In genomic region chr16:44531239-44531797, GRCm38 (mm10) we compare ENCODE assay signal across 9 mouse cellular contexts. TPM values are rescaled to one million over a fixed set of nuclear protein-coding genes. Genes with fewer than 3 reads are reported as not detected.
DNase-seq lines count a peak whose midpoint lies in the region; ATAC-seq and TF ChIP-seq lines count a peak whose summit lies in the region.
"Had no signal": no experiment of that assay in that cellular context is flagged by ENCODE, and none has a peak within 500 bp of the region (broad histone marks: within the 10 kb centered on the region; RNA-seq: fewer than 3 reads in every experiment).

No protein-coding gene starts in this region.

- no peak for TF ChIP-seq CTCF in lung, embryonic 14.5 days (IDR thresholded peaks at IDR 0.05; ENCODE audit: low read depth)

- H3K27me3 ChIP-seq in lung, embryonic 14.5 days (ENCODE audit: insufficient read depth, low read length): no peaks in the 10 kb centered on the region
- no peaks in the 10 kb centered on the region for H3K27me3 ChIP-seq in limb, embryonic 11.5 days (ENCODE audit: control insufficient read depth, insufficient read depth, low read length)
- no peaks in the 10 kb centered on the region for H3K27me3 ChIP-seq in stomach, embryonic 14.5 days (ENCODE audit: control insufficient read depth, insufficient read depth, low read length)

- no peaks in the 10 kb centered on the region for H3K9me3 ChIP-seq in lung, embryonic 14.5 days (ENCODE audit: low read depth, low read length)
- no peaks in the 10 kb centered on the region for H3K9me3 ChIP-seq in limb, embryonic 11.5 days (ENCODE audit: control insufficient read depth, low read length)
- H3K9me3 ChIP-seq in stomach, embryonic 14.5 days (ENCODE audit: control insufficient read depth, low read depth, low read length): no peaks in the 10 kb centered on the region

- peaks cover 4% of the 10 kb centered on the region; the same call in 1 of the 2 replicates for H3K36me3 ChIP-seq in lung, embryonic 14.5 days (ENCODE audit: insufficient read depth)
- no peaks in the 10 kb centered on the region for H3K36me3 ChIP-seq in limb, embryonic 11.5 days (ENCODE audit: control insufficient read depth, insufficient read depth, low read length)
- no peaks in the 10 kb centered on the region; the same call in 1 of the 2 replicates for H3K36me3 ChIP-seq in stomach, embryonic 14.5 days (ENCODE audit: control insufficient read depth, insufficient read depth, low read length)

- peak overlapping the region; percentile 50 for H3K4me2 ChIP-seq in lung, embryonic 14.5 days
- H3K4me2 ChIP-seq in limb, embryonic 11.5 days (ENCODE audit: low read depth, severe bottlenecking): peak overlapping the region; percentile 14; the same call in 1 of the 2 replicates
- H3K4me2 ChIP-seq in stomach, embryonic 14.5 days (replicated peaks; ENCODE audit: low read depth, low read length): peak overlapping the region; percentile 31

- peak overlapping the region; percentile 50; the same call in 1 of the 2 replicates for H3K27ac ChIP-seq in lung, embryonic 14.5 days (ENCODE audit: low read depth)
- H3K27ac ChIP-seq in limb, embryonic 11.5 days (replicated peaks; ENCODE audit: low read depth, low read length): peak overlapping the region; percentile 44; the same call in 1 of the 2 replicates
- 0 out of 2 replicates have a peak overlapping the region, but pooled peaks have one; percentile 34 for H3K27ac ChIP-seq in stomach, embryonic 14.5 days (ENCODE audit: low read length)

- peaks cover 43% of the 10 kb centered on the region for H3K4me1 ChIP-seq in lung, embryonic 14.5 days (ENCODE audit: insufficient read depth)
- H3K4me1 ChIP-seq in limb, embryonic 11.5 days (ENCODE audit: control insufficient read depth, insufficient read depth, low read length): peaks cover 29% of the 10 kb centered on the region
- peaks cover 39% of the 10 kb centered on the region; the same call in 1 of the 2 replicates for H3K4me1 ChIP-seq in stomach, embryonic 14.5 days (ENCODE audit: control insufficient read depth, insufficient read depth, low read length)

- 44% methylated on average over 12 of the region's 12 CpGs for WGBS in lung, embryonic 14.5 days
- WGBS in limb, embryonic 11.5 days: 41% methylated on average over 12 of the region's 12 CpGs
- 43% methylated on average over 12 of the region's 12 CpGs for WGBS in stomach, embryonic 14.5 days

- H3K4me3 ChIP-seq in lung, embryonic 14.5 days (ENCODE audit: low read depth, low read length): no peak overlapping the region
- H3K4me3 ChIP-seq in limb, embryonic 11.5 days (ENCODE audit: low read depth, low read length): no peak overlapping the region
- peak overlapping the region; percentile 2; the same call in 1 of the 2 replicates for H3K4me3 ChIP-seq in stomach, embryonic 14.5 days (ENCODE audit: low read depth, low read length)

- ATAC-seq in lung, embryonic 14.5 days (ENCODE audit: insufficient read depth): 0 out of 2 replicates have a peak, but pooled peaks have one; percentile 21
- no peak for ATAC-seq in limb, embryonic 11.5 days (ENCODE audit: insufficient number of reproducible peaks, low FRiP score, low TSS enrichment, low read depth)
- ATAC-seq in stomach, embryonic 14.5 days (ENCODE audit: insufficient number of reproducible peaks, insufficient read depth, low FRiP score, low read depth): no peak

- no peak overlapping the region; the same call in 1 of the 2 replicates for H3K9ac ChIP-seq in lung, embryonic 14.5 days
- H3K9ac ChIP-seq in limb, embryonic 11.5 days (ENCODE audit: low read length): no peak overlapping the region
- H3K9ac ChIP-seq in stomach, embryonic 14.5 days (replicated peaks; ENCODE audit: low read depth, low read length): no peak overlapping the region

- peak; percentile 34 for DNase-seq in adrenal gland, adult 2 months
- DNase-seq in adrenal gland, postnatal 36 days: no peak
- DNase-seq in lung, embryonic 14.5 days: no peak
- no peak for DNase-seq in lung, postnatal 4 days
- DNase-seq in limb, embryonic 11.5 days (ENCODE audit: low spot score): no peak
- no peak for DNase-seq in cerebellum, postnatal 10 days
- DNase-seq in right cerebral cortex, postnatal 4 days: no peak
- DNase-seq: thymus, adult 2 months had no signal

RNA-seq across cellular contexts. Expression of gene Boc, which starts 27.4 kb away (rescaled TPM):
- 10 to 100 TPM; 46.3 to 52.1 TPM for total RNA-seq in adrenal gland, adult 2 months (2021)
- 73.4 and 94.6 TPM in 2 replicates for polyA plus RNA-seq in adrenal gland, adult 2 months (2012; rRNA removed)
- total RNA-seq in adrenal gland, postnatal 36 days (2021): 10 to 100 TPM; 42.4 to 82.2 TPM
- 36.4 and 38.8 TPM in 2 replicates for polyA plus RNA-seq in lung, embryonic 14.5 days (2014; fragmentation: Nextera tagmentation; extraction: Ambion mirVana)
- polyA plus RNA-seq in limb, embryonic 11.5 days (2014; fragmentation: Nextera tagmentation; extraction: Ambion mirVana): 39.3 and 41.9 TPM in 2 replicates
- 19.5 and 20.2 TPM in 2 replicates for polyA plus RNA-seq in stomach, embryonic 14.5 days (2014; fragmentation: Nextera tagmentation; extraction: Ambion mirVana)
